Mouse (Mus musculus) cerebellum, adult 18-20 months (tissue): ENCODE results near the gene Mfsd5.

Experiments used
- DNase-seq, 2 experiments: peaks; one replicate each; pipeline ENCODE4 v3.0.0; 2021

Mfsd5 gene

DNA sequence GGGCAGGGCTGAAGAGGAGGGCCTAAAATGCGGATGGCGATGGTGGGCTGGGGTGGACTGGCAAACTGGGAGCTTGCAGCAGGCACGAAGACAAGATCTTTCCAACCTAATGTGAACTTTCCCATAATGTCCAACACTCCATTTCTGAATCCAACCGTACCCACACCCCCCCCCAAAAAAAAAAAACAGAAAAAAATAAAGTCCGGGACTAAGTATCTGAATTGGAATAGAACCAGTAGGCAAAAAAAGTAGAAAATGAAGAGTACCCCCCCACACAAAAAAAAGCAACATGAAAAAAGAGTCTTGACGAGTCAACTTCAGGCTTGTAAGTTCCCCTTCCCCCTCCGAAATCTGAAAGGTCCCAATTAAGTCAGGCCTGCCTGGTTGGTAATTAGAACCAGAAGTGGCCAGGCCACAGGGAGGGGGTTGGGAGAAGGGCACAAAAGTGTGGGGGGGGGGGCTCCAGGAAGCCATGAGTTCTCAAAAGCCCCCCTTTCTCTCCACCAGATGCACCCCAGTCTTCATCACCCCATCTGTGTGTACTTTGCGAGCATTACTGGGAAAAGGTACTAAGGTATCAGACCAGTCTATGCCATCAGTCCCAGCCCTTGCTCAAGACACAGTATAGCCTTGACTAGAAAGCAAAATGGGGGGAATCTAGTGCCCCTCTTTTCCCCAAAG, 31.0 kb upstream of the Mfsd5 start:
- DNase-seq: no peak

DNA sequence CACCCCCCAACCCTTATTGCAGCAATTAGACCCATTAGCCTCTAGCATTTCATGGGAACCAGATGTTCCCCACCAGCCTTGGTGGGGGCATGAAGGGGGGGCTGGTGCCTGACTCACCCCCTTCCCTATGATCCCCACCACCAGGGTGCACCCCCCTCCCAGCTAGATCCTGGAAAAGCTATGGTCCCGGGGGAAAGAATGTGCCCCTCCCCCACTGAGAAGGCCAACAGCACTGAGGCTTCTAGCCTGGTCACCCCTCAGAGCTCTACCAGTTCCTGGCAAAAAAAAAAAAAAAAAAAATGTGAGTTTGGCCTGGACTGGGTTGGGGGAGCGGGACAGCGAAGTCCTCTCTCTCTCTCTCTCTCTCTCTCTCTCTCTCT, 30.5 kb upstream of the Mfsd5 start:
- DNase-seq: no peak

DNA sequence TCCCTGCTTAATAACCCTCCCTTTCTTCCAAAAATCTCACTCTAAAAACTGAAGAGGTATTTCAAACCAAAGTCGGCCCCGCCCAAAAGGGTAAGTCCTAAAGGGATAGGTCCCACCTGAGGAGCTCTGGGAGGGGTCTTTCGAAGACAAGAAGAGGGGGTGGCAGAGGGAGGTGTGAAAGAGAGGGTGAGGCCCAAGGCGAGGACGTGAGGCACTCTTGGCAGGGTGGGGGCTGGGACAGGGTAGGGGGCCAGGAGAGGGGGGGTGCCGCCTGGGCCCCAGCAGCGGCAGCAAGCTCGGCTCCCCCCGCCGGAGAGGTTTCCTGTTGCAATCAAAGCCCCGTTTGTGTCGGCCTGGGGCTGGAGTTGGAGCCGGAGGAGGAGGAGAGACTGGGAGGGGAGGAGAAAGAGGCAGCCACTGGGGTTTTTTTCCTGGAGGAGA, 30.0 kb upstream of the Mfsd5 start:
- no peak for DNase-seq

DNA sequence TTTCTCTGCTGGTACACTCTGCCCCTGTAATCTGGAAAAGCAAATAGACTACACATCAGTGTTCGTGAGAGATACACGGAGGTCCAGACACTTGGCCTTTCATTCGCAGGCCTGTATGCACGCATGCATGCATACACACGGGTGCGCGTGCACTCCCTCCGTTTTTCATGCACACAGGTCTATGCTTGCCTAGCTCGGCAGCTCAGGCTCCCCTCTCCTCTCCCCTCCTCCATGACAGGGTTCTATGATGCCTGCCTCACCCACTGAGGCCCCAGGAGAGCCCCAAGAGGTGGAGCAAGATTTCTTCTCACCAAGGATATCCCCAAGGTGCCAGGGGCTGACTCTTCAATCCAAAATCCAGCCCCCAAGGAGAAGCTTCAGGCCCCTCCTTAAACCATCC, 29.3 kb upstream of the Mfsd5 start:
- DNase-seq: no peak

DNA sequence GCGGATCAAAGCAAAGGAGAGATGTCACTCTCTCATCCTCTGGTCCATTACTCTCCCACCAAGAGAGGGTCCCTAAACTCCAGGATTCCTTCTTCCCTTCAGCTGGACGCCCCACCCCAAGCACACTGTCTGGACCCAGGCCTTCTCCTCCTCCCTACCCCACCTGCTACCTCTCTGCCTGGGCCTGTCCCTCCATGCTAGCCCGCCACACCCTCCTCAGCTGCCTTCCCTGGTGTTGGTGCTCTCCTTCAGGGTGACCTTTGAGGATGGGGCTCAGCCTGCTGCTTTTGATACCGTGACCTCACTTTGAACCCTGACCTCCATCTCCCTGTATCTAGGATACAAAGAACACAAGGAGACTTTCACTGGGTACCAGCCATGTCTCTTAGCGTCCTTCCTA, 28.7 kb upstream of the Mfsd5 start:
- no peak for DNase-seq

DNA sequence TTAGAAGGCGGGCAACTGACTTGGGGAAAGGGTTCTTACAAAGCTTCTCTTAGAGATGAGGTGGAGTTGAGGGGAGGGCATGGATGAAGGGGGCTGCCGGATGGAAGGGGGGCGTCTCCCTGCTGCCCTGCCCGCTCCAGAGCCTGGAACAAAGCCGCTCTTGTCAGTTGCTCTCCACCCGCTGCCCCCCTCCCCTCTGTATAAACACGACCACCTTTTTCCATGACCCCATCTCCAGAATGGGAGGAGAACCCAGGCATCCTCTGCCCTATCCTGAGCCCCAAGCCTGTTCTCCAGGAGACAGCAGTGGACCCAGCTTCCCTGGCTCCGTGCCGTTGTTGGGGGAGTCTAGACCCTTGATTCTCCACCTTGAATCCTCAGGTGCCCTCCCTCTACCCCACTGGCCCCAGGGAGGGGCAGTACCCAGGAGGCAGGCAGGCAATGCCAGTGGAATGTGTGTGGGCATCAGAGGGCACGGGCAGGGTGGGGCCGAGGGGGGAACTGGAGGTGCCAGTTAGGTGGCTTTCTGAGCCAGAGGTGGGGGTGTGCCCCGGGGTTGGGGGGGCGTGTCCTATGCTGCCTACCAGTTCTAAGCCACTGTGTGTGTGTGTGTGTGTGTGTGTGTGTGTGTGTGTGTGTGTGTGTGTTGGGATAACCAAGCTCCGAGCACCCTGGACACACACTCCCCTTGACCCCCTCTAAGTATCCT, 23.6 kb upstream of the Mfsd5 start:
- no peak for DNase-seq

DNA sequence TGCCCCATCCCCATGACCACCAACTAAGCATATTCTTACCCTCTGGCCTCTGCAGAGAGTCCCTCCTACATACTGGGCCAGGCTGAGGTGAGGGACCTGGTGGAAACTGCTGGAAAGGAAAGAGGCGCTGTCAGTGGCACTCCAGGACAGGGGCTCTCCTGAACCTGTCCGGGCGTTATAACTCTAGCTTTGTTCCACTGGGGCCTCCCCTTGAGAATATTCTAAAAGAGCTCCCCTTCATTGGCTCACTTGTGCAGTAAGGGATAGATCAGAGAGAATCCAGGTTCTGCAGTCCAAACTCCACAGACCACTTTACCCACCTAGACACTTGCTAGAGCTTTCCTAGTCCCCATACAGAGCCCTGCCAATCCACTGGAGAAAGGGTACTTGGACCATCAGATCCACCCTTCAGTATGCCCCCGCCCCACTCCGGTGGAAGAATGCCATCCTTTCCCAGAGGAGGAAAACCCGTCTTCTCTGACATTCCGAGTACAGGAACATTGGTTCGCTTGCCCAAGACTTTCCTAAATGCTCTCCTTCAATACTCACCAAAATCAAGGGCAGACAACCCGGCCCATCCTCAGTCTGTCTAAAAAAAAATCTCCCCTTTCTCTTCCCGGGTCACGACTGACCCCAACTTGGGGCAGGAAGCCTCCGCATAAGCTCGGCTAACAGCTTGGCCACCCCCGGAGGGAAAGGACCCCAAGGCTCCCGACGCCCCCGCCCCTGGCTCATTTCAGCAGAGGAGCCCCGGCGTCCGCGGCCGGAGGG, 22.6 kb upstream of the Mfsd5 start:
- DNase-seq: no peak

DNA sequence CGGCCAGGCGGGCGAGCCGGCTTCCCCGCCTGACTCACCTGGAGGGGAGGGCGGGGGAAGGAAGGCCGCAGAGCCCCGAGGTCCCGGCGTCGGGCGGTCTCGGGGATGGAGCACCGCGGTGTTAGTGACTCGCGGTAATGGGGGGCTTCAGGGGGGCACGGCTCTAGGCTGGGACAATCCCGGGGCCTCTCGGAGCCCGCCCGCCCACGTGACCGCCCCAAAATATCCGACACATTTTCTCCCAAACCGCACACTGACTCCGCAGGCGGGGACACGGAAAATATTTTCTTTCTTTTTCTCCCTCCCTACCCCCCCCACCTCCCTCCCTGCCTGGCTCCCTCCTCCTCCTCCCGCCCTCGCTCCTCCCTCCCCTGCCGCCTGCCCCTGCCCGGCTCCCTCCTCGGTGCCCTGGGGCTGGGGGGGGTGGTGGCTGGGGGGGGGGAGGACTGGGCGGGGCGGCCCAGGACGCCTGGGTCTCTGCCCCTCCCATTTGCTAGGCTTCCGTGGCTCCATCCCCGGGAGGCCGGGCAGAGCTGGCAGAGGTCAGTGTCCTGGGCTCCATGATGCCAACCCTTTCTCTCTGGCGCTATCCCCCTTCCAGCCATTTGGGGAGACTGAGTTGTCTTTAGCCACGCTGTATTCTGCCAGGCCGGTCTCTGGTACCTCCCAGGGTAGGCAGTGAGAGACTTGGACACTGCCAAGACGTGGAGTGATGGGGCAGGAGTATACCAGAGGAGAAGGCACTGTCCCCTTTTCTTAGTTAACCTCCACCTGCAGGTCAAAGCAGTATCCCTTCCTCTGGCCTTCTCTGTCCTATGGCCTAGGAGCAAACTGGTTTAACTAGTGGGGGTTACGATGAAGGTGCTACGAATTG, 21.8 kb upstream of the Mfsd5 start, which contains the start of gene Rarg:
Rarg (minus strand) TSS at position 316 of the 874 bp plus-strand sequence.
- DNase-seq: peak; percentile 69 to 71

DNA sequence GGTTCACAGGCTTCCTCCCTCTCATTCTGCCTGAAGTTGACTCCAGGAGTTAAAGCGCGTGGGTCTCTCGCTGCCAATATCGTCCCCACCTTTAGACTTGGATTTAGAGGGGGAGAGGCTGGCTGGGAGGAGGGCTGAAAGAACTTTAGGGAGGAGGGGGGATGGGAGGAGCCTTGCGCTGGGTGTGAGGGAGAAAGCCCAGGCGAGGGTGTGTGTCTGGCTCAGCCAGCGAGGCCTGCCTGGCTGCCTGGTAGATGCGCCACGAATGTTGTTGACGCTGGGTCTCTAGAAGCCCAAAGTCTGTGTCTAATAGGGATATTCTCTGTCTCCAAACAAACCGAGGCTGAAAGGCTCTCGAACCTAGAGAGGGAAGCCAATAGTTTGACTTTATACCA, 21.2 kb upstream of the Mfsd5 start:
- DNase-seq: peak; percentile 58 to 64

DNA sequence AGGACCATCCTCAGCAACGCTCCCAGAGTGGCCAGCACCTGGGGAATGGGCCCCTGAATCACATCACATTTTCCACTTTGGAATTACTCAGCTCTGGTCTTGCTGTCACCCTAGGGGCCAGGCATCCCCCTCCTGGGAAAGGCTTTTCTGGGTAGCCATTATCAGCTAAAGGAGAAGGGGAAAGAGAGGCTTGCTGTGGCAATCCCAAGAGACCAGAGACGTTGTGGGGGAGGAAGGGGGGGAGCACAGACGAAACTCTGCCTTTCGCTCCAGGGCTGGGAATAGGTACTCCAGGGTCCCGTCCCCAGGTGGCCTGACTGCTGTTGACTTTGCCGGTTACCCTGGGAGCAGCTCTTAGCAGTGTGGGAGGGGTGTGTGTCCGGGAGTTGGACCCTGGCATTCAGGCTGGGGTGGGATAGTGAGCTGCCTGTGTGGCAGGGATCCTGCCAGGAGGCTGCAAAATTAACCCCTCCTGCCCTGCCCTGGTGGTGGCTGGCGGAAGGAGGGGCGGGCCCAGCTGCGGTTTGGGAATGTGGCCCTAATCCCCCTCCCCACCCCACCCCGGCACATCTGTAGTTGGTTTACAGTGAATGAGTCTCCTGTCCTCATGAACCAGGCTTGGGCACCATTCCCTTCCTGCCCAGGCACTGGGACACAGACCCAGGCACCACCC, 20.5 kb upstream of the Mfsd5 start:
- no peak for DNase-seq

DNA sequence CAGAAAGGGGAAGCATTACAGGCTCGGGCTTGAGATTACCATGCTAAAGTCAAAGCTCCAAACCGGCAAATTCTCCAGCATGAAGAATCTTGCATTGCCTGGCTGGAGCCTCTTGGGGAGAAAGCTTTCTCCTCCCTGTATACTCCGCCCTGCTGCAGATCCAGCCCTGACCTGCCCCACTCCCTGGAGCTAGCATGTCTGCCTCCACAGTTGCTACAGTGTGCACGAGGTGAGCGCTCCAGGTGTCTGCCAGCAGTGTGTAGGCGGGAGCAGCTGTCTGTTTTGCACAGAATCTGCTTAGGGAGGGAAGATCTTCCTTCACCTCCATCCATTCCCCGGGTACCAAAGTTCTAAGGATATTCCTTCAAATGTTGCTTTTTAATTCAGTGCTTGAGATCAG, 16.7 kb upstream of the Mfsd5 start:
- no peak for DNase-seq

DNA sequence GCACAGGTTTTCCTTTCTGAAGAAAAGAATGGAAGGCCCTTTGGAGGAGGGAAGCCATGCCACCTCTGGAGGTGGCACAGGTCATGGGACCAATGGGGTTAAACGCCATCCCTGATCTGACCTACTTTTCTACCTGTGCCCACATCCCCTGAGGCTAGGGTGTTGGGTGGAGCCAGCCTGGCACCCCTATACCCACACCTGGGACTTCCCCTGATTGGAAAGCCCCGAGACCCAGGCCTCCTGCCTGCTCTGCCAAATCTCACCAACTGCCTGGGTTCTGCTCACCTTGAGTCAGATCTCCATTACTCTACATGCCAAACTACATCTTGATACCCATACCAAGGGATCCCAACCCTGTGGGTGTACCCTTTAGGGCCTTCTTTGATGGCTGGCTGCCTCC, 16.2 kb upstream of the Mfsd5 start:
- DNase-seq: no peak

DNA sequence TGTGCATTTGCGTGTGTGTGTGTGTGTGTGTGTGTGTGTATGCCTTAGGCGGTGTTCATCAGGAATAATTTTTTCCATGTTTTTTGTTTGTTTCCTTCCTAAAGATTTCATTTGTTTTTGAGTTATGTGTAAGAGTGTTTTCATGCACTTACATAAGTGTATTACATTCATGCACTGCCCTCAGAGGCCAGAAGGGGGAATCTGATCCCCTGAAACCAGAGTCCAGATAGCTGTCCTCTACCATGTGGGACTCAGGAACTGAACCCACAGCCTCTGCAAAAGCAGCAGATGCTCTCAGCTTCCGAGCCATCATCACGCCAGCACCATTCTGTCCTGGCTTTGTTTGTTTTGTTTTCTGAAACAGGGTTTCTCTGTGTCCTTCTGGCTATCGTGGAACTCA, 13.7 kb upstream of the Mfsd5 start:
- DNase-seq: no peak

DNA sequence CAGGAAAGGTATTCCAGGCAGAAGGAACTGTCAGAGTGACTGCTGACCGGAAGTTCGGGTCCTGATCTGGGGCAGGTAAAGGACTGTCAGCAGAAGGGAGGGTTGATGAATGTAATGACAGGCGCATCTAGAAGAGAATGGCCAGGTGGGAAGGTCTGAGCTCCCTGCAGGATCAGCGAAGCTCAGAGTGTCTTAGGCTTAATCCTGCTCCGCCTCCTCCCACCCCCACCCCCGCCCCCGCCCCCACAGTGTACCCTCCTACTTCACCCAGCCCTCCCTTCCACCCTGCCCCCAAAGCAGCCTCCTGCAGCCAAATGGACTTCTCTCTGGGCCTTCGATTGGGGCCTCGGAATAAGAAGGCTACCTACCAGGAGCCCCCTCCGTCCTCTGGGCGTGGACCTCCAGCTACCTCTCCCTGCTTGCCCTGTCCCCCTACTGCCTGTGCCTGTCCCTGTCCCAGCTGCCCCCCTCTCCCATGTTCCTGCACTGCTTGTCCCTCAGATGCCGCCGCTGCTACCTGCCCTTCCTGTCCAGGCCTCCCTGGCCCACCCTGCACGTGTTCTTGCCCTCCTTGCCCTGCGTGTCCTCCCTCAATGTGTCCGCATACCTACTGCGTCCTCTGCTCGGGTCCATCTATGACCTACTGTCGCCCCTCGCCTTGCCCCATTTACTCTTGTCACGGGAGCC, 8.8 kb upstream of the Mfsd5 start, which contains the start of gene Gm9918:
Gm9918 (plus strand) TSS at position 290 of the 687 bp plus-strand sequence.
- DNase-seq: no peak

DNA sequence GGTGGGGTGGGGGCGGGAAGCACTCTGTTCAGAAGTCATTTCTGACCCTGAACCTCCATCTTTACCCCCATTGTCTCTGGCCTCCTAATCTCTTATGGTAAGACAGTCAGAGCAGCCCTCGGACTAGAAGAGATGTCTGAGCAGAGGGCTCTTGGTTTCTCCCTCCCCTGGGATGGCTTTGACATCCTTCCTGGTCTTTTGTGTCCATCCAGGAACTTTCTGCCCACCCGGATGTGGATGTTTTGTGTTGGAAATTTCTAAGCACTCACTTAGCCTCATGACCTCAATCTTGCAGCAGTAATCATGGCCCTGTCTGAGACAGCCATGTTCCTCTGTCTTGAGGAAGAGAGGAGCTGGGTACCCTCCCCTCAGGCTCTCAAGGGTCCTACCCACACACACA, 7.8 kb upstream of the Mfsd5 start:
- DNase-seq: no peak

DNA sequence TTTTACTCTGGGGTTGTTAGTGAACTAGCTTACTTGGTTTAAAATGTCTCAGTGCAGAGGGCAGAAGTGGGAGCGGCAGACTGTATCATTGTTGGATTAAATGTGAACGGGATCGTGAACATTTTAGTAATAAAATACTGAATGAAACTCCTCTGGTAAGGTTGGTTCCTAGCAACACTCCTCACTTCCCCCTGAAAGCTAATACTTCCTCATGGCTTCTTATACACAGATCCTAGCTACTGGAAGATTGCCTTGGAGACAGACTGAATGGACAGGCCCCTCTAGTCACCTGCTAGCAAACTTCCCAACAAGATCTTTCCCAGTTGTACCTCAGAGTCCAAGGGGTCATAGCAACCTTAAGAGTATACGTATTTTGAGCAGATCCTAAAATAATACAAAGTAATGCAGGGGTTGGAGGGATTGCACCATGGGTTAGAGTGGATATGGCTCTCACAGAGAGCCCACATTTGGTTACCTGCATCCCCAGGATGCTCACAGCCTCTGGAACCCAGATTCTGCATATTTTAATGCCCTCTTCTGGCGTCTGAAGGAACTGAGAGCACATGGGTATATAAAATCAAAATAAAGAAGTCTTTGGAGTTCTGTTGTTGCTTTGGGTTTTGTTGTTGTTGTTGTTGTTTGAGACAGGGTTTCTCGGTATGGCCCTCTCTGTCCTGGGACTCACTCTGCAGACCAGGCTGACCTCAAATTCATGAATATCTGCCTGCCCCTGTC, 5.1 kb upstream of the Mfsd5 start:
- DNase-seq: no peak

DNA sequence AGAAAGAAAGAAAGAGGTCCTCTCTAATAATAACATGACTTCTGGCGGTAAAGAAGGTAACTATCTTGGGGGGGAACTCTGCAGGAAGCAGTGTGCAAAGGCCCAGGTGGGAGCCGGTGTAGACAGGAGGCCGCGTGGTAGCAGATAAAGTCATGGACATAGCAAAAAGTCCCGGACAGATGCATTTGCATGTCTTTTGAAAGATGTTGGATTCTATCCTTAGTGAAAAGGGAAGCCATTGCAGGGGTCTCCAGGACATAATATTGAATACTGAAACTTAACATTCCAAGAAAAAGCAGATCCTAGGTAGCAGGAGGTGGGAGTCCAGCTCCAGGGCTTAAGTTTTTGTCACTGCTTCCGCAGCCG, 545 bp upstream of the Mfsd5 start:
- DNase-seq: no peak

DNA sequence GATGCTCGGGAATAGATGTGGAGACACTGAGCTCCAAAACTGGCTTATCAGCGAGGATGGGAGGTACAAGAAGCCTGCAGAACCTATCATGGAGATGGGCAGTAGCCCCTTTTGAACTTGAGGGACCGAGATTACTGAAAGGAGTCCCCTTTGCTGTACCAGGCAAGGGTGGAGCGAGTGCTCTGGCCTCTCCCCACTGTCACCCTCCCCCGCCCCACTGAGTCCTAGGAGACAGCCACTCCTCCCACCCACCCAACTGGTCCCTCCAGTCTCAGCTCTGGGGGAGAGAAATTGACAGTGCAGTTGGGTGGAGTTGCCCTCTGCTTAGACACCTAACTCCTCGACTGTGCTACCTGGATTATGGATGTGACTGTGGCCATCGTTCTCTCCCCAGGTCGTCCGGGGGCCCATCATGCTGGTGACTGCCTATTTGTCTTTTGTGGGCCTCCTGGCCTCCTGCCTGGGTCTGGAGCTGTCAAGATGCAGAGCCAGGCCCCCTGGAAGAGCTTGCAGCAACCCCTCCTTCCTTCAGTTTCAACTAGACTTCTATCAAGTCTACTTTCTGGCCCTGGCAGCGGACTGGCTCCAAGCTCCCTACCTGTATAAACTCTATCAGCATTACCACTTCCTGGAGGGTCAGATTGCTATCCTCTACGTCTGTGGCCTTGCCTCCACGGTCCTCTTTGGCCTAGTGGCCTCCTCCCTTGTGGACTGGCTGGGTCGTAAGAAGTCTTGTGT, 698 bp downstream of the Mfsd5 start:
- DNase-seq: peak; percentile 22 to 24

DNA sequence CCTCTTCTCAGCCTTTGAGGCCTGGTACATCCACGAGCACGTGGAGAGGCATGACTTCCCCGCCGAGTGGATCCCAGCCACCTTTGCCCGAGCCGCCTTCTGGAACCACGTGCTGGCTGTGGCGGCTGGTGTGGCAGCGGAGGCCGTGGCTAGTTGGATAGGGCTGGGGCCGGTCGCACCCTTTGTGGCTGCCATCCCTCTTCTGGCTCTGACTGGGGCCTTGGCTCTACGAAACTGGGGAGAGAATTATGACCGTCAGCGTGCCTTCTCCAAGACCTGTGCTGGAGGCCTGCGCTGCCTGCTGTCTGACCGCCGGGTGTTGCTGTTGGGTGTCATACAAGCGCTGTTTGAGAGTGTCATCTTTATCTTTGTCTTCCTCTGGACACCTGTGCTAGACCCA, 1.4 kb downstream of the Mfsd5 start:
- DNase-seq: peak in 1 of 2 experiments; percentile 17
